Mouse (Mus musculus) G1E (cell line): ENCODE measurements at regions not wholly inside any gene's neighbourhood (a gene's known extent, or its start where the extent isn't known, plus 50 kb on each side); places are given as distances from the start of the nearest gene placed in this dataset.

Source experiments
- CTCF ChIP-seq: IDR thresholded peaks from 2 replicates; pipeline ENCODE4 v1.5.1; 2012; ENCODE audit warnings: low read depth, low read length, inconsistent platforms, mixed read lengths
- GATA1 ChIP-seq: IDR thresholded peaks from 2 replicates; pipeline ENCODE4 v1.6.1; 2012; ENCODE audit warnings: borderline replicate concordance, low read length, inconsistent platforms, mixed read lengths

DNA sequence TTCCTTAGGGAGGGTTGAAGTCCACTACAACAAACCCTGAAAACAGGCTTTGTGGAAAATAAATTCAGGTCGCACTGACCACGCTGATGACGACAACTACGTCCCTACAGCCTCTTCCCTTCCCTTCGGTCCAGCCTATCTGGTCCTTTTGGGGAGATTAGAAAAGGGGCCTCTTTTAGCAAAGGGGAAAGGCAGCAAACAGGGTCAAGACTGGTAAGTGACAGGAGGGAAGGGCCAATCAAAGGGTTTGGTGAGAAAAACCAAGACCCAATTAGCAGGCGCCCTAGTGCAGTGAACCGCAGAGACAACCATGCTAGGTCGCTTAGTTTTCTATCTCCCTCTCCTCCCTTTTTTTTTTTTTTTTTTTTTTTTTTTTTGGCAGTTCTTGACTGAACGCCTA lies 124.2 kb upstream of the Kit start:
- no peak for TF ChIP-seq CTCF
- no peak for TF ChIP-seq GATA1
